Mouse (Mus musculus) bone marrow, adult 2 months (tissue): ENCODE results near the gene Steap4. TPM values are rescaled to one million over a fixed set of nuclear protein-coding genes. Genes with fewer than 3 reads are reported as not detected.
"Not testable (repeated sequence)": the region's sequence is repeated elsewhere in the genome, so short reads cannot be mapped to it uniquely, and the experiment has no call there.

ENCODE experiments used
- H3K27ac ChIP-seq: fragments of 200-500 bp; 2 replicates; pipeline ENCODE4 v1.5.1; 2012; ENCODE audit warnings: low read depth, mild to moderate bottlenecking, control low read depth, inconsistent platforms, low read length; ENCODE audit not compliant: control insufficient read depth, poor library complexity, insufficient read depth
- H3K4me1 ChIP-seq: fragments of 200-500 bp; 2 replicates; pipeline ENCODE4 v1.6.1; 2011; ENCODE audit warnings: low read length; ENCODE audit not compliant: control insufficient read depth, insufficient read depth
- H3K4me3 ChIP-seq: fragments of 200-500 bp; replicated peaks from 2 replicates; pipeline ENCODE3; 2011; ENCODE audit warnings: mild to moderate bottlenecking, low read depth, low read length, control low read depth; ENCODE audit not compliant: control insufficient read depth
- CTCF ChIP-seq: fragments of 200-500 bp; IDR thresholded peaks from 2 replicates; pipeline ENCODE4 v1.5.1; 2011; ENCODE audit warnings: low read length, control low read depth; ENCODE audit not compliant: control insufficient read depth, insufficient read depth
- POLR2A ChIP-seq: fragments of 200-500 bp; IDR thresholded peaks from 2 replicates; pipeline ENCODE4 v1.6.1; 2011; ENCODE audit warnings: low read depth, mild to moderate bottlenecking, control low read depth, low read length, borderline replicate concordance; ENCODE audit not compliant: control insufficient read depth
- WGBS: fragments of 180-500 bp; shearing (Covaris S2); methylation state at CpG from one replicate; pipeline ENCODE4 v1.1.7; 2018; 5-methylcytosine and 5-hydroxymethylcytosine counted together
- polyA plus RNA-seq: library from polyadenylated mRNA; stranded (reverse); fragments of >200 nt; gene quantifications from 2 replicates; pipeline ENCODE4 v1.2.4, GENCODE M21; 2011; ENCODE audit warnings: low replicate concordance; ENCODE audit not compliant: missing spikeins, insufficient read depth, insufficient read length

The Steap4 gene
- polyA plus RNA-seq, 1 experiment, result 2.1 TPM

- WGBS, result 57% methylated on average over 11 of the region's 11 CpGs
- H3K4me3 ChIP-seq, result no peak overlapping the region
Observed at GRCm38 (mm10) chr5:7974522-7975197, 14.4 kb downstream of the Steap4 start.

GRCm38 (mm10) chr5:7980586-7980985 is 20.3 kb downstream of the Steap4 start:
- TF ChIP-seq CTCF (no peak), POLR2A (no peak)
- 3% methylated on average over 5 of the region's 5 CpGs for WGBS
- H3K27ac ChIP-seq, result no peak overlapping the region
- H3K4me3 ChIP-seq, result no peak overlapping the region
- peaks cover 3% of the 10 kb centered on the region for H3K4me1 ChIP-seq

More at GRCm38 (mm10) chr5:7974522-7975197, 14.4 kb downstream of the Steap4 start:
- Histone ChIP-seq H3K4me1 (no peaks in the 10 kb centered on the region; the same call in 1 of the 2 replicates), H3K27ac (no peak overlapping the region)
- TF ChIP-seq CTCF (no peak), POLR2A (no peak)

- H3K4me1 ChIP-seq, result no peaks in the 10 kb centered on the region; the same call in 1 of the 2 replicates
- H3K4me3 ChIP-seq, result no peak overlapping the region
- TF ChIP-seq CTCF, result no peak
- no peak for TF ChIP-seq POLR2A
- WGBS, result 23% methylated on average over 1 of the region's 1 CpGs
- H3K27ac ChIP-seq, result no peak overlapping the region
Observed at GRCm38 (mm10) chr5:7987962-7988361, 27.7 kb downstream of the Steap4 start.

- TF ChIP-seq POLR2A (no peak), CTCF (no peak)
- Histone ChIP-seq H3K4me1 (no peaks in the 10 kb centered on the region; the same call in 1 of the 2 replicates), H3K27ac (no peak overlapping the region), H3K4me3 (no peak overlapping the region)
- WGBS, result 15% methylated on average over 4 of the region's 4 CpGs
Observed at GRCm38 (mm10) chr5:7988415-7988814, 28.2 kb downstream of the Steap4 start.

DNA sequence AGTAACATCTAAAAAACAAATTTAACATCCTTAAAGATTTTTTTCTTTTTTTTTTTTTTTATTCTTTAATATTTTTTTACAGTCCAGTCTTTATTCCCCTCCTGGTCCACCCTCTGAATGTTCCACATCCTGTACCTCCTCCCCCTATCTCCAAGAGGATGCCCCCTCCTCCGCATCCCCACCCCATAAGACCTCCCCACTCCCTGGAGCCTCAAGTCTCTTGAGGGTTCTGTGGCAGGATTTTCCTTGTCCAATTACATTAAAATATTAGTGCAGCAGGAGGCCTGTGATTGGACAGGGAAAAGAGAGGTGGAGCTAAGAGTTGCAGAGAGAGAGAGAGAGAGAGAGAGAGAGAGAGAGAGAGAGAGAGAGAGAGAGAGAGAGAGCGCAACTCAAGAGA is 31.4 kb downstream of the Steap4 start:
- 75% methylated on average over 2 of the region's 2 CpGs for WGBS
- not testable (repeated sequence) for H3K27ac ChIP-seq, H3K4me1 ChIP-seq, H3K4me3 ChIP-seq

DNA sequence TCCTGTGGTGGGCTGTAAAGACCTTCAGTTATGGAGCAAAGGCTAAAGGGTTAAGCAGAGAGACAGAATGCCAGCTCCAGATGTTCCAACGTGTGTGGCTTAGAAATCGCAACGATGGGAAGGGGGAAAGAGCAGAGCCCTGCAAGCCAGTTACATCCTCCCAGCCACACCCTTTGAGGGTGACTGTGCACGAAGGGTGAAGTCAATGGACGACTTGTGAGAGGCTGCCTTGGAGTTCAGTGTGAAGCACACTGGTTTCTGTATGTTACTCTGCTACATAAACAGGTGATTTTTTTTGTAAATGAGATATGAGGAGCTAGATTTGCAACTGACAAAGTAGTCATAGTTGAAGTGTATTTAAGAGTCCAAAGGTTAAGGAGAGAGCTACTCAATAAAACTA is 33.5 kb downstream of the Steap4 start:
- TF ChIP-seq POLR2A, result no peak
- TF ChIP-seq CTCF, result no peak
- Histone ChIP-seq H3K4me3 (no peak overlapping the region), H3K4me1 (no peaks in the 10 kb centered on the region), H3K27ac (no peak overlapping the region)
- 31% methylated on average over 5 of the region's 5 CpGs for WGBS

DNA sequence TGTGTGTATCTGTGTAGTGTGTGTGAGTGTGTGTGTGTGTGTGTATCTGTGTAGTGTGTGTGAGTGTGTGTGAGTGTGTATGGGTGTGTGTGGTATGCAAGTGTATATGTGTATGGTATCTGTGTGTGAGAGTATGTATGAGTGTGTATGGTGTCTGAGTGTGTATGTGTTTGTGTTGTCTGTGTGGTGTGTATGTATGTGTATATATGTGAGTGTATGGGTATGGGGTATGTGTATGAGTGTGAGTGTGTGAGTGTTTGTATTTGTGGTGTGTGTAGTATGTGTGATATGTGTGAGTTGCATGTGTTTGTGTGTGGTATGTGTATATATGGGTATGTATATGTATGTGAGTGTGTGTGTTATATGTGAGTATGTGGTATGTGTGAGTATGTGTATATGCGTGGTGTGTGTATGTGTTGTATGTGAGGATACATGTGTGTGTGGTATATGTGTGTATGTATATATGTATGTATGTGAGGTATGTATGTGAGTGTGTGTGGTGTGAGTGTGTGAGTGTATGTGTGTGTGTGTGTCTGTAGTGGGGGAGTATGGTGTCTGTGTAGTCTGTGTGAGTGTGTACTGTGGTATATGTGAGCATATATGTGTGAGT is 35.1 kb downstream of the Steap4 start:
- 93% methylated on average over 1 of the region's 1 CpGs for WGBS
- TF ChIP-seq POLR2A (no peak), CTCF (no peak)
- Histone ChIP-seq H3K4me3 (no peak overlapping the region), H3K4me1 (no peaks in the 10 kb centered on the region), H3K27ac (no peak overlapping the region)

- Histone ChIP-seq H3K4me1 (no peaks in the 10 kb centered on the region), H3K27ac (no peak overlapping the region), H3K4me3 (no peak overlapping the region)
- 51% methylated on average over 8 of the region's 8 CpGs for WGBS
- TF ChIP-seq POLR2A (no peak), CTCF (no peak)
Observed at GRCm38 (mm10) chr5:7996401-7997044, 36.3 kb downstream of the Steap4 start.

DNA sequence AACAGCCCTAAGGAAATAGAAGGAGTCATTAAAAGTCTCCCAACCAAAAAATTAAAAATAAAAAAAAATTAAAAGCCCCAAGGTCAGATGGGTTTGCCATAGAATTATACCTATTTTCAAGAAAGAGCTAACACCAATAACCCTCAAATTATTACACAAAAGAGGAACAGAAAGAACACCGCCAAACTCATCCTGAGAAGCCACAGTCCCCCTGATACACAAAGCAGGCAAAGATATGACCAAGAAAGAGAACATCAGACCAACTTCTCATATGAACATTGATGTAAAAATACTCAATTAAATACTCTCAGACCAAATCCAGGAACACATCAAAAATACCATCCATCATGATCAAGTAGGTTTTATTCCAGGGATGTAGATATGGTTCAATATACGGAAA is 36.8 kb downstream of the Steap4 start:
- Histone ChIP-seq H3K27ac (no peak overlapping the region), H3K4me1 (no peaks in the 10 kb centered on the region), H3K4me3 (no peak overlapping the region)
- 85% methylated on average over 2 of the region's 2 CpGs for WGBS
- no peak for TF ChIP-seq POLR2A
- no peak for TF ChIP-seq CTCF
